Mouse (Mus musculus) Muller cell, postnatal 12 days (primary cell): ENCODE measurements at regions not wholly inside any gene's neighbourhood (a gene's known extent, or its start where the extent isn't known, plus 50 kb on each side); places are given as distances from the start of the nearest gene placed in this dataset.

Source experiments
- DNase-seq: peaks from one replicate; pipeline ENCODE4 v3.0.0-alpha.2; 2015; ENCODE audit errors: inconsistent ontology term

GRCm38 (mm10) chr17:67504502-67505033 lies 128.0 kb downstream of the Lrrc30 start:
- no peak for DNase-seq

DNA sequence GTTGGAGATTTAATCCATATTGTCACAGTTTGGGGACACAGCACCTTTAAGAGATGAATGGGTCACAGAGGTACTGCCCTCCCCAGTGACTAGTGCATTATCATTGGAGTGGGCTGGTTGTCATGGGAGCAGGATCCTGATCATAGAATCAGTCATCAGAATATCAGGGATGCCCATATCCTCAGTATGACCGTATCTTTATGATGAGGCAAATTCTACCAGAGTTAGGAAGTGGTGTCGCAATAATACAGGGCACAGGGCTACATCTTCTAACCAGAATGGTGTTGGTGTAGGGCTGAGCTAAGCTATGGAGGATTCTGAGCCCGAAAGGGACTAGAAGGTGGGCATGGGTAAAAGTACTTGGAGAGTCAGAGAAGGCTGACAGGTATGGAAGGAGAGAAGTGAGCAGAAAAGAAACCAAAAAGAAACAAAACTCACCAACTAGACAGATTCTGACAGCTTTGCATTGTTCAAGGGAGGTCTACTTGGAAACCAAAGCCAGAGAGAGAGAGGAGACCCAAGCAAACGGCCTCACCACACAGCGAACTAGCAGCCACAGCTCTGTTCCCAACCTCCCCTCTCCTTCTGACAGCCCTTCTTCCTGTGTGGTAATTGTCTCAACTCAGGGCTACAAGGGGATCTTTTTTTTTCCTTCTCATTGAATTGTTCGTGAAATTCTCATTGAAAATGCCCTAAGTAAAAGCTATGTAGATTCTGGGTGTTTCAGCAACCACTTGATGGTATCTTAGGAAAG lies 129.2 kb downstream of the Lrrc30 start:
- no peak for DNase-seq

- peak; percentile 24 for DNase-seq
These were observed 129.9 kb downstream of the Lrrc30 start for GRCm38 (mm10) chr17:67502628-67503027.

- no peak for DNase-seq
These were observed 132.5 kb downstream of the Lrrc30 start for GRCm38 (mm10) chr17:67499783-67500641.

- DNase-seq, result no peak
These were observed 135.1 kb downstream of the Lrrc30 start for GRCm38 (mm10) chr17:67497380-67497779.

DNA sequence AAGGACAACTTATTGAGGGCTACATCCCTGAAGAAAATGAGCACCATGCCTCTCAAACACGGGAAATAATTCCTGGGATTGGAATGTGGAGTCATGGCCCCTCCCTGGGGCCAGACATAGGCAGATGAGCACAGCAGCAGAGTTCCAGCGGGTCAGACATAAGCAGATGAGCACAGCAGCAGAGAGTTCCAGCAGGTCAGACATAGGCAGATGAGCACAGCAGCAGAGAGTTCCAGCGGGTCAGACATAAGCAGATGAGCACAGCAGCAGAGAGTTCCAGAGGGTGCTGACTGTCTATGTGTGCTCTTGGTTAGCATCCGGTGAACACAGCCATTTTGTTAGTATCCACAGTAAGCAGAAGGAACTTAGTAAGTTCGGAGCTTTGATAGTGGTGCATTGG lies 126.2 kb upstream of the Ptprm start:
- DNase-seq, result no peak

DNA sequence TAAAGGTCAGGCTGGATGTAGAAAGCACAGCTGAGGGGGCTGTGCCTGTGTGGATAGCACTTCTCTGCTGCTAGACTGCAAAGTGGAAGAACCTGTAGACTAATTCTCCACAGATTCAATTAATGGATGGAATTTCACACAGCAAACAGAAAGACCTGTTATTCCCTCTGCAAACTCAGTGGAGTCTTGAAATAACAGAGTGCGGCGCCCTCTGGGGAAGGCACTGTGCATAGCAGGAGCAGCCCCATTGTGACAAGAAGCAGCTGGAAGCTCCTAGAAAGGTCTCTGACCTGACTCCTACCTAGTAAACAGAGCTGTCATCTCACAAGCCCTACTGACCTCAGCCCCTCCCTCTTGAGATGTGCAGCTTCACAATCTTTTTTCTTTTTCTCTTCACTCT lies 118.9 kb upstream of the Ptprm start:
- peak; percentile 69 for DNase-seq

DNA sequence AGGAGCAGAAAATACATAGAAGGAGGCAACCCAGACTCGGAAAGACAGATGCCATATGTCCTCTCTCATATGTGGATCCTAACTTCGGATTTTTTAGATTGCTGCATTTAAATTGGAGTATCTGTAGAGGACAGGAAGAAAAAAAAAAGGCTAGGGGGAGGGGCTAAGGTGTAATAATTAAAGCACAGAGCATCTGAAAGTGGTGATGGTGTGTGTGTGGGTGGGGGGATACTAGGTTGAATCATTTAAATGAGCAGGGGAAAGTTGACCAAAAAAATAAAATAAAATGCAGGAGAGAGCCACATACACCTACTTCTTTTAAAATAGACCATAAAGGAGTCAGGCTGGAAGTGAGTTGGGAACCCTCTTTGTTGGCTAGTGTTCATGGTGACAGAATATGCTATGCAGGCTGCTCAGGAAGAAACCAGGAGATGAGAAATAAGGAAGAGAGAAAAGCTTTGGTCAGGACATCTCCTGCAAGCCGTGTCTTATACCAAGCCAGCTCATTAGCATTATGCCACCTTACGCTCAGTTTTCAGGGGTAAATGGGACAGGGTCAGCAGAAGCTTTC lies 104.7 kb upstream of the Ptprm start:
- DNase-seq, result no peak

DNA sequence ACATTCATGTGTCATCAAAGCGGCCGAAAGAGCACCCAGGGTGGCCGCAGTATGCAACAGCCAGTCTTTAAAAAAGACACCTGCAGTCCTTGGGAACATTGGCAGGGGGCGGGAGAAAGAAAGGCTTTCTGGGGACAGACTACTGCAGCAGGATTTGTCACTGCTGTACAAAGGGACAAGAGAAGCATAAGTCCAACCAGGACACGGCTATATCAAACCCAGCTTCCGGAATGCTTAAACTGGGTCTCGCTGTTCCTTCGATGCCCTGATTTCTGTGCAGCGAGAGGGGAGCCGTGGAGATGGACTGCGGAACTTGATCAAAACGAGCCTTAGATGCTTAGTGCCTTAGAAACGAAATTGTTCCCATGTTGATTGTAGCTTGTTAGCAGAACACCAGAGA lies 97.7 kb upstream of the Ptprm start:
- DNase-seq, result no peak

DNA sequence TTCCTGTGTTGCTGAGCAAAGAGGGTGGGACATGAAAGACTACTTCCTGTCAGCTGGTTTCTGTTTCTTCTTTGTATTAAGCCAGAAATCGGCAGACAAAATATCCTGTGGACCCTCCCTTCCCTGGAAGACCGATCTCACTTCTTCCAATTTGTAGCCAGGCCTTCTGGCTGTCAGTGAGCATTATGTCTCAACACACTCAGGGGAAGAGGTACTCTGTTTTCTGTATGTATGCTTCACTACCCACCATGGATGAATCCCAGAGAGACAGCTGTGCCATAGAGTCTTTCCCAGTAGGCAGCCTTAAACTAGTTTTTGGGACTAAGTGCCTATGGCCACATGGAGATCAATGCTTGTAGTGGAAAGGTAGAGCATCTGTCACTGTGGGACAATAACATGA lies 96.8 kb upstream of the Ptprm start:
- no peak for DNase-seq

DNA sequence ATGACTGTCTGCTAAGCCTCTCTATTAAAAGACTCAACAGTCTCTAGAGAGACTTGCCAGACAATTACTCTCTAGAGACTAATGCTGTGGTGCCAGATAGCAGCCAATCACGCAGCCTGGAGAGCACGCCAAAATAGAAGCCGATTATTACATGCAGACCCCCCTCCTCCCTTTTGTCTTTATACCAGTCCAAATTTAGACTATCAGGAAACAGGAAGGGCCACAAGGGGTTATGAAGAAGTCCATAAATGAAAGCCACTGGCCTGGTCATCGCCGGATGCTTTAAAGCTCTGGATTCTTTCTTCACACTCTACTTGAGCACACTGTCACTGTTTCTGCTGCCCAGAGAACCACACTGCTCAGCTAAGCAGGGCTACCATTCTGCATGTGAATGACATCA lies 95.8 kb upstream of the Ptprm start:
- DNase-seq, result no peak

GRCm38 (mm10) chr17:67445986-67446385 lies 91.7 kb upstream of the Ptprm start:
- DNase-seq, result no peak

DNA sequence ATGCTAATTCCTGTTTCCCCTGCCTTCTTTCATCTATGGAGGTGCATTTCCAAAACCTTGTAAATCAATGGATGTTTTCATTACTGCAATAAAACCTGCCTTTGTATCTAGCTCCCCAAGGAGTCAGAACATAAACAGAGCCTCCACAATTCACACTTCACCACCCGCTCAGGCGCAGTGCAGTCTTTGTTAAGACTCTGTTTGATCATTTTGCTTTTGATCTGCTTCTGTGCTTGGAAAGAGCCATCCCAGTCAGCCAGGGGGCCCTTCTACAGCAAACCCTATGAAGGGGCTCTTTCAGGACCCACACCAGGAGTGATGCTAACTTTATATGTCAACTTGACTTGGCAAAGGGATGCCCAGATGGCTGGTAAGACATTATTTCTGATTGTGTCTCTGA lies 86.7 kb upstream of the Ptprm start:
- DNase-seq, result no peak

GRCm38 (mm10) chr17:67419956-67420711 lies 65.9 kb upstream of the Ptprm start:
- DNase-seq, result no peak

- no peak for DNase-seq
These were observed 58.4 kb upstream of the Ptprm start for GRCm38 (mm10) chr17:67412546-67413250.

DNA sequence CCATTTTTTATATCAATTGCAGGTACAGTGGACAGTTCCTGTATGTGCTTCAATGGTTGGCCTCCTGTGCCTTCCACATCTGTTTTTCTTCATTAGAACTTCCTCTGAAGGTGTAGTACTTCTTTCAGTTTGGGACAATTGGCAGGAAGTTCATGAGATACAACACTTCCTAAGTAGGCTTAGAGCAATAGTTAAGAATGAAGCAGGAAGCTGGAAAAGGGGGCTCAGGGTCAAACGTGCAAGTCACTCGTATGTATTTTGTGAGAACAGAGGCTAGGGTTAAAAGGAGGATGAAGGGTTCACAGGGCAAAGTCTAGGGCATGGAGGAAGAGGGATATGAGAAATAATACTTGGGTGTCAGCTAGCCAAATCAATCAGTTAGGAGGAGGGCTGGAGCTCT lies 55.7 kb upstream of the Ptprm start:
- DNase-seq, result no peak

- DNase-seq, result no peak
These were observed 51.7 kb upstream of the Ptprm start for GRCm38 (mm10) chr17:67405934-67406333.
